Mouse (Mus musculus): ENCODE data around the gene Gm20388. TPM values are rescaled to one million over a fixed set of nuclear protein-coding genes. Genes with fewer than 3 reads are reported as not detected.
A peak's percentile ranks its signal among the peaks of the same experiment; 100 is the strongest.

Gm20388 gene
- polyA plus RNA-seq, 1 experiment from 2014 or later = not detected

DNA sequence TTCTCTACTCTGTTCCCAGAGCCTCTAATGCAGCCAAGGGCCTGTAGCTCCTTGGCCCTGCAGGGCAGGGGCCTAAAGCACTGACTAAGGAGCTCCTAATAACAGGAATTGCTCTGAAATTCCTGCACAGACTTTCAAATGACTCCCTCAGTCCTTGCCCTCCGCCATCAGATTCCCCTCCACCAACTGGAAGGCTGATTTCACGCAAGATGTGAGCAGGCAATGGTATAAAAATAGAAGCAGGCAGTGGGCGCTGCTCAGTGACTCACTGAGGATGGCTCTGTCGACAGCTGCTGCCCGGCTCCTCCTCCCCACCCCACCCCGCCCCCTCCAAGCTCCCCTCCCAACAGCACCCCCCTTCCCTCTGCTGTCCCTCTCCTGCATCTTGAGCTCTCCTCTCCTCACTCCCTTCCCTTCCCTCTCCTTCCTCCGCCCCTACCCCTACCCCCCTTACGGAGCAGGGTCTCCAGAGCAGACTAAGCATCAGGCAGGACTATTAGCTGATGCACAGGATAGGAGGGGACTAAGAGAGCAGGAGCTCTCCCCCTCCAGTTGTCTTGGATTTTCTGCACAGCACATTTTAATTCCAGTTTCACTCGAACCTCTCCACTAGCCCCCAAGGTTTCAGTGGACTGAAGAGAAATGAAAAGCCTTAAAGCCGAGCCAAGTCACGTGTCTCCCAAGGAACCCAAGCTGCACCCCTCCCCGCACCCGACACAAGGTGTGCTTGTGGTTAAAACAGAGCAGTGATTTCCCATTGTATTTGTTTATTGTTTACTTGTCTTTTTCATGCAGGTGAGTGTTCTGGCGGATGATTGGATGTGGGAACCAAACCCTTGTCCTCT, 3974.3 kb downstream of the Gm20388 start:
- no peak overlapping the region for H3K4me3 ChIP-seq
- H3K9ac ChIP-seq = peak overlapping the region; percentile 27; the same call in 1 of the 2 replicates
- H3K4me1 ChIP-seq = peaks cover 15% of the 10 kb centered on the region
- H3K27me3 ChIP-seq = peaks cover 19% of the 10 kb centered on the region
- ATAC-seq (ENCODE audit: insufficient number of reproducible peaks, insufficient read depth, low FRiP score, low TSS enrichment, low read depth) = peak; percentile 65; the same call in 1 of the 2 replicates
- H3K9me3 ChIP-seq = no peaks in the 10 kb centered on the region
- no peaks in the 10 kb centered on the region for H3K36me3 ChIP-seq
- peak overlapping the region; percentile 57; the same call in 1 of the 2 replicates for H3K27ac ChIP-seq
- 4% methylated on average over 13 of the region's 14 CpGs for WGBS
- H3K4me2 ChIP-seq = peak overlapping the region; percentile 48

- H3K9me3 ChIP-seq = no peaks in the 10 kb centered on the region
- H3K27me3 ChIP-seq = peaks cover 41% of the 10 kb centered on the region
- ATAC-seq (ENCODE audit: insufficient number of reproducible peaks, insufficient read depth, low FRiP score, low TSS enrichment, low read depth) = no peak
- H3K36me3 ChIP-seq = no peaks in the 10 kb centered on the region
- H3K4me3 ChIP-seq = no peak overlapping the region
- peaks cover 24% of the 10 kb centered on the region for H3K4me1 ChIP-seq
- no peak overlapping the region for H3K4me2 ChIP-seq
- H3K27ac ChIP-seq = no peak overlapping the region
- no peak overlapping the region for H3K9ac ChIP-seq
- 90% methylated on average over 4 of the region's 4 CpGs for WGBS
These were observed 3976.5 kb downstream of the Gm20388 start for GRCm38 (mm10) chr8:123887163-123887562.

DNA sequence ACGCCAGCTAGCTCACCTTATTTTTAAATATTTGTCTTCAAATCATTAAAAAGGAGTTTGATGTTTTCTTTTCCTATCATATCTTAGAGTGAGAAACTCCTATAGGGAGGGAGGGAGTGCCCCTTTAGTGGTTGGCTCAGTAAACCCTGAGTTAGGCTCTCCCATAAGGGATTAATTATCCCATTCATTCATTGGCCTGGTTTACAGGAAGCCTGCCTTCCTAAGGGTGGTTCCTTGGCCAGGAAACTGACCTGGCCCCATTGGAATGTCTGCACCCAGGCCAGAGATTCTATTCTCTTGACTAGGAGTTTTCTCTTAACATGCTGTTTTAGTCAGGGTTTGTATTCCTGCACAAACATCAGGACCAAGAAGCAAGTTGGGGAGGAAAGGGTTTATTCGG, 3977.3 kb downstream of the Gm20388 start:
- no peak overlapping the region for H3K9ac ChIP-seq
- no peak overlapping the region for H3K27ac ChIP-seq
- H3K36me3 ChIP-seq = no peaks in the 10 kb centered on the region
- no peaks in the 10 kb centered on the region for H3K9me3 ChIP-seq
- peaks cover 49% of the 10 kb centered on the region for H3K27me3 ChIP-seq
- H3K4me1 ChIP-seq = peaks cover 32% of the 10 kb centered on the region
- 61% methylated on average over 2 of the region's 2 CpGs for WGBS
- no peak overlapping the region for H3K4me3 ChIP-seq
- H3K4me2 ChIP-seq = no peak overlapping the region
- ATAC-seq (ENCODE audit: insufficient number of reproducible peaks, insufficient read depth, low FRiP score, low TSS enrichment, low read depth) = no peak

- 73% methylated on average over 4 of the region's 4 CpGs for WGBS
- Histone ChIP-seq H3K27me3 (peaks cover 67% of the 10 kb centered on the region), H3K9ac (no peak overlapping the region), H3K36me3 (no peaks in the 10 kb centered on the region), H3K4me1 (peaks cover 23% of the 10 kb centered on the region), H3K4me3 (no peak overlapping the region), H3K27ac (no peak overlapping the region), H3K4me2 (no peak overlapping the region), H3K9me3 (no peaks in the 10 kb centered on the region)
- no peak for ATAC-seq (ENCODE audit: insufficient number of reproducible peaks, insufficient read depth, low FRiP score, low TSS enrichment, low read depth)
These were observed 3979.2 kb downstream of the Gm20388 start for GRCm38 (mm10) chr8:123889797-123890196.

DNA sequence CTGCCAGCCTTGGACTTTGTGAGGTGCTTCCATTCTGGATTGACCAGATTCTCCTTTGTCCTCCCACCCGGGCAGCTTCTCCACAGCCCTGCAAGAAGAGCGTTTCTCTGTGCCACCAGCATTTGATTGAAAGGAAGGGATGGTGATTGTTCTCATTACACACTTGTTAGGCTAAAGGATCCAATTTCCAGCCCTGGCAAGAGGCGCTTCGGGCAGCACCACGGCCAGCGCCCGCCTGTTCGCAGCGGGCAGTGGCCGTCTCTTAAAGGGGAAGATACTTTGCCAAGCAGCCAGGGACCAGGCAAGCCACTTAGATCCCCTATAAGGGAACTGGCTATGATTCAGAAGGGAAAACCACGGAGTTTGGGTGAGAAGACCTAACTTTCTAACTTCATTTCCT, 3980.6 kb downstream of the Gm20388 start:
- H3K36me3 ChIP-seq = no peaks in the 10 kb centered on the region
- H3K4me1 ChIP-seq = peaks cover 20% of the 10 kb centered on the region
- under 1% methylated on average over 11 of the region's 11 CpGs for WGBS
- ATAC-seq (ENCODE audit: insufficient number of reproducible peaks, insufficient read depth, low FRiP score, low TSS enrichment, low read depth) = no peak
- H3K27ac ChIP-seq = no peak overlapping the region
- peak overlapping the region; percentile 65 for H3K4me2 ChIP-seq
- H3K4me3 ChIP-seq = peak overlapping the region; percentile 39
- no peak overlapping the region for H3K9ac ChIP-seq
- no peaks in the 10 kb centered on the region for H3K9me3 ChIP-seq
- peaks cover 77% of the 10 kb centered on the region for H3K27me3 ChIP-seq

GRCm38 (mm10) chr8:123891883-123892585, 3981.4 kb downstream of the Gm20388 start:
- Histone ChIP-seq H3K4me2 (peak overlapping the region; percentile 65), H3K4me3 (peak overlapping the region; percentile 39), H3K4me1 (peaks cover 20% of the 10 kb centered on the region), H3K36me3 (no peaks in the 10 kb centered on the region), H3K27me3 (peaks cover 81% of the 10 kb centered on the region), H3K27ac (no peak overlapping the region), H3K9ac (0 out of 2 replicates have a peak overlapping the region, but pooled peaks have one; percentile 40), H3K9me3 (no peaks in the 10 kb centered on the region)
- WGBS = 1% methylated on average over 49 of the region's 49 CpGs
- ATAC-seq (ENCODE audit: insufficient number of reproducible peaks, insufficient read depth, low FRiP score, low TSS enrichment, low read depth) = no peak

DNA sequence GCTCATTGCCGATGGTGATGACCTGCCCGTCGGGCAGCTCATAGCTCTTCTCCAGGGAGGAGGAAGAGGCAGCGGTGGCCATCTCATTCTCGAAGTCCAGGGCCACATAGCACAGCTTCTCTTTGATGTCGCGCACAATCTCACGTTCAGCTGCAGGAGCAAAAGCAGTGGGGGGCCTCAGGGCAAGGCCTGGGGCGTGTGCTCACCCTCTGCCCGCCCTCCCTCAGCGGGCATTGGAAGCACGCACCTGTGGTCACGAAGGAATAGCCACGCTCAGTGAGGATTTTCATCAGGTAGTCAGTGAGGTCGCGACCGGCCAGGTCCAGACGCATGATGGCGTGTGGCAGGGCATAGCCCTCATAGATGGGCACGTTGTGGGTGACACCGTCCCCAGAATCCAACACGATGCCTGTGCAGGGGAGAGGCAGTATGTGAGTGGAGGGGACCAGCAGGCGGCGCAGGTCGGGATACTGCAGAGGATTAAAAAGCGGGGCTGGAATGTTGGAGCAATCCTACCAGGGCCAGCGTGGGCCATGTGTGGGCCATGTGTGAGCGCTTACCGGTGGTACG, 3982.0 kb downstream of the Gm20388 start:
- ATAC-seq (ENCODE audit: insufficient number of reproducible peaks, insufficient read depth, low FRiP score, low TSS enrichment, low read depth) = no peak
- H3K9me3 ChIP-seq = no peaks in the 10 kb centered on the region
- no peaks in the 10 kb centered on the region for H3K36me3 ChIP-seq
- 8% methylated on average over 30 of the region's 30 CpGs for WGBS
- H3K4me1 ChIP-seq = peaks cover 20% of the 10 kb centered on the region
- H3K9ac ChIP-seq = no peak overlapping the region
- peaks cover 81% of the 10 kb centered on the region for H3K27me3 ChIP-seq
- peak overlapping the region; percentile 39 for H3K4me3 ChIP-seq
- H3K27ac ChIP-seq = no peak overlapping the region
- peak overlapping the region; percentile 65 for H3K4me2 ChIP-seq

DNA sequence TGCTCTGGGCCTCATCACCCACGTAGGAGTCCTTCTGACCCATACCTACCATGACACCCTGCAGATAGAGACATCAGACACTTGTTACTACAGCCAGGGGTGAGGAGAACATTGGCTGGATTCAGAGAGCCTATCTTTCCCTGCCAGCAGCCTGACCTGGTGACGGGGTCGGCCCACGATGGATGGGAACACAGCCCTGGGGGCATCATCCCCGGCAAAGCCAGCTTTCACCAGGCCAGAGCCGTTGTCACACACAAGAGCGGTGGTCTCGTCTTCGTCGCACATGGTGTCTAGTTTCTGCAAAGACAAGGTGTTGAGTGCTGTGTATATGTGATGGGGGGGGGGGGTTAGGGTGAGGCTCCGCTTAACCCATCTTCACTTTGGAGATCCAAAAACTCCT, 3982.8 kb downstream of the Gm20388 start:
- no peak for ATAC-seq (ENCODE audit: insufficient number of reproducible peaks, insufficient read depth, low FRiP score, low TSS enrichment, low read depth)
- peaks cover 20% of the 10 kb centered on the region for H3K4me1 ChIP-seq
- no peak overlapping the region for H3K27ac ChIP-seq
- H3K36me3 ChIP-seq = 0 out of 2 replicates have a peak, but pooled peaks cover under 1% of the 10 kb centered on the region
- H3K4me3 ChIP-seq = no peak overlapping the region
- H3K9ac ChIP-seq = no peak overlapping the region
- 56% methylated on average over 11 of the region's 11 CpGs for WGBS
- no peak overlapping the region for H3K4me2 ChIP-seq
- peaks cover 81% of the 10 kb centered on the region for H3K27me3 ChIP-seq
- H3K9me3 ChIP-seq = no peaks in the 10 kb centered on the region

- no peak for ATAC-seq (ENCODE audit: insufficient number of reproducible peaks, insufficient read depth, low FRiP score, low TSS enrichment, low read depth)
- WGBS = 19% methylated on average over 15 of the region's 15 CpGs
- H3K9me3 ChIP-seq = no peaks in the 10 kb centered on the region
- H3K4me2 ChIP-seq = no peak within 1 kb of the TSS
- H3K36me3 ChIP-seq = peaks cover 11% of the 10 kb centered on the region
- H3K9ac ChIP-seq = no peak within 1 kb of the TSS
- H3K4me1 ChIP-seq = peaks cover 20% of the 10 kb centered on the region
- no peak within 1 kb of the TSS for H3K27ac ChIP-seq
- no peak within 1 kb of the TSS for H3K4me3 ChIP-seq
- peaks cover 74% of the 10 kb centered on the region for H3K27me3 ChIP-seq
These were observed 3984.0 kb downstream of the Gm20388 start, which contains the start of gene Acta1 for GRCm38 (mm10) chr8:123894502-123895097. Gene Acta1, minus strand, starts transcription at chr8:123894751.

- Histone ChIP-seq H3K27me3 (peaks cover 68% of the 10 kb centered on the region), H3K4me2 (no peak overlapping the region), H3K27ac (no peak overlapping the region), H3K36me3 (peaks cover 15% of the 10 kb centered on the region), H3K9me3 (no peaks in the 10 kb centered on the region), H3K4me1 (peaks cover 20% of the 10 kb centered on the region), H3K9ac (no peak overlapping the region), H3K4me3 (no peak overlapping the region)
- no peak for ATAC-seq (ENCODE audit: insufficient number of reproducible peaks, insufficient read depth, low FRiP score, low TSS enrichment, low read depth)
- 77% methylated on average over 4 of the region's 4 CpGs for WGBS
These were observed 3984.6 kb downstream of the Gm20388 start for GRCm38 (mm10) chr8:123895230-123895629.

GRCm38 (mm10) chr8:123895680-123896365, 3985.2 kb downstream of the Gm20388 start:
- no peak for ATAC-seq (ENCODE audit: insufficient number of reproducible peaks, insufficient read depth, low FRiP score, low TSS enrichment, low read depth)
- no peak overlapping the region for H3K4me3 ChIP-seq
- 70% methylated on average over 9 of the region's 9 CpGs for WGBS
- H3K4me2 ChIP-seq = no peak overlapping the region
- no peaks in the 10 kb centered on the region for H3K9me3 ChIP-seq
- no peak overlapping the region for H3K9ac ChIP-seq
- no peak overlapping the region for H3K27ac ChIP-seq
- H3K4me1 ChIP-seq = peaks cover 20% of the 10 kb centered on the region
- H3K36me3 ChIP-seq = peaks cover 21% of the 10 kb centered on the region
- H3K27me3 ChIP-seq = peaks cover 62% of the 10 kb centered on the region
